Mouse (Mus musculus) liver, embryonic 14.5 days (tissue): Measurements from ENCODE around the gene Ints6.

Experiments
- CTCF ChIP-seq: IDR thresholded peaks from 2 replicates; pipeline ENCODE4 v1.5.1; 2016; ENCODE audit warnings: antibody characterized with exemption, low read depth, control low read depth
- EP300 ChIP-seq: IDR thresholded peaks from 2 replicates; pipeline ENCODE4 v1.6.1; 2016; ENCODE audit warnings: antibody characterized with exemption, low read depth

- TF ChIP-seq EP300 (no peak), CTCF (no peak)
These were observed 110.6 kb downstream of the Ints6 start for GRCm38 (mm10) chr14:62650376-62650775.
